Mouse (Mus musculus): ENCODE data around the gene Hras. TPM values are rescaled to one million over a fixed set of nuclear protein-coding genes. Genes with fewer than 3 reads are reported as not detected.
A peak's percentile ranks its signal among the peaks of the same experiment; 100 is the strongest.

The Hras gene
- total RNA-seq (2021), result 100 to 1,000 TPM; 106 to 112 TPM

DNA sequence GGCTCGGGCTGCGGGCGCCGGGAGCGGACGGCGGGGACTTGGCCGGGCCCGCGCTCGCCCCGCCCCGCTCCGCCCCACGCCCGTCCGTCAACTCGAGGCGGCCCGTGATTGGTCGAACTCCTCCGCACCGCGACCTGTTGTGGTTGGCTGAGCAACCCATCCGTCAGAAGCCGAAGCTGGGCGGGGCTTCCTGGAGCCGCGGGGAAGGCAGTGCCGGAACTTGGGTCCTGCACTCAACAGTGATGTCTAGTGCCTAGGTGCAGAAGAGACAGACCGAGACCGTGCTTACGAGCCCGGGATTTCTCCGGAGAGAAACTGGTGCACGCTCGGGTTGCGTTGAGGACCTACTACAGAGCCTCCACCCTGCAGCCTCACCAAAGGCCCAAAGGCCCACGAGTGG is at the start of gene Hras, which contains the start of gene Lrrc56:
Gene Hras, minus strand, starts transcription at position 58 of the 400 bp plus-strand sequence.
Gene Lrrc56, plus strand, starts transcription at position 210 of the 400 bp plus-strand sequence.
- intact Hi-C loops (cut with DNase I), result no loop called here
- DNase-seq (ENCODE audit: low spot score), result peak; percentile 97

DNA sequence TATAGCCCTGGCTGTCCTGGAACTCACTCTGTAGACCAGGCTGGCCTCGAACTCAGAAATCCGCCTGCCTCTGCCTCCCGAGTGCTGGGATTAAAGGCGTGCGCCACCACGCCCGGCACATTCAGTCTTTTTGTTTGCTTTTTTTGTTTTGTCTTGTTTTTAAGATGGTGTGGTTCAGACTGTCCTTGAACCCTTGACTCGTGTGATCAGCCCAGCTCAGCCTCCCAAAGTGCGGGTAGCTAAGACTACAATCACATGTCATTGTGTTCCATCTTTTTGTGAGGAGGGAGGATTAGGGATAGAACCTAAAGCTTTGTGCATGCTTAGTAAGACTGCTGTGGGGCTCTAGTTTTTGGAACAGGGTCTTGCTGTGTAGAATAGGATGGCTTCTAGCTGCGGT is 37.7 kb upstream of the Hras start:
- no peak for DNase-seq (ENCODE audit: low spot score)
- intact Hi-C loops (cut with DNase I), result no loop called here

DNA sequence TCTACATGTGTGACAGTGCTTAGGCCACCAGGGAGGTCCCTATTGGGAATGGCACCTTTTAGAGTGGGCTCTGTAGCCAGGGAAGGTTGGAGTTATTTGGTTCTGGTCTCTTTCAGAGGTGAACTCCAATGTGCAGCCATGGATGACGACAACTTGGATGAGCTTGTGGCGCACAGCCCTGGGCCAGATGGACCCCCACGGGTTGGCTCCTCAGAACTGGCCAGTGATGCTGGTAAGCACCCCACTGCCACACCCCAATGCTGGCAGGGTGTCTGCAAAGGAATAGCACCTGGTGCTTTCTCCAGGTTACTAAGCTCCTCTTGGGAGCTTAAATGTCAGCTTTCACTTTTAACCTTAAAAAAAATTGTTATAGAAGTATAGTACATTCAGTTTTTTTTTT is 37.3 kb upstream of the Hras start:
- no peak for DNase-seq (ENCODE audit: low spot score)
- intact Hi-C loops (cut with DNase I), result no loop called here

DNA sequence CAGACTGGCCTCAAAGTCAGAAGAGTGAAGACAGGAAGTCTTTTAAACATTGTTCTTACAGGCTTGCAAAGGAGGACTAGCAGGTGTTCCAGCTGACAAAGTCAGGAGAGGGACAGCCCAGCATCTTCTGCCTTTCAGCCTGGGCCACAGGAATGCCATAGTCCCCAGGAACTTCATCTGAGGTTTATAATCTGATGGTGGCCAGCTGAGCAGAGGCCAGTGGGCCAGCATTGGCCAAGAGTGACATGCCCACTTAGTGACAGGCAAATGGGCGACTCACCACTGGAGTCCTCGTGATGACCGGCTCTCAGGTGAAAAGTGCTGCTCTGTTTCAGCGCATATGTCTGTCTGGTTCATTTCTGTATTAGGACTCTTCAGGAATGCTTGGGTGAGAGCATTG is 36.8 kb upstream of the Hras start:
- intact Hi-C loops (cut with DNase I), result no loop called here
- DNase-seq (ENCODE audit: low spot score), result no peak

DNA sequence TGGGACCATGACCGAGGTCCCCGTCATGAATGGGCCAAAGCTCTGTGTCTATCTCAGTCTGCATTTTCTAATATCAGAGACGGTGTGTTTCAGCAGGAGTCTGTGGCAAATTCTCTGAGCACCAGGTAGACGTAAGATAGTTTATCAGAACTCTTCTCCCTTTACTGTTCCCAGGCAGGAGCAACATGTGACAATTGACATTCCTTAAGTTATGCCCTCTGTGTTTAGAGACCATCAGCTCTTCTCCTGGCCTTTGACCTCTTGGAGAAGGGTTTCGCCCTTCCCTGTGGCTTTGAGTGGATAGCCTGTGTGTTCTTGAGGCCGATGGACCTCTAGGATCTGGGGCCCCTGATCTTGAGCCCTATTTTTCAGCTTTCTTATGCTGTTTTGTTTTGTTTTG is 35.9 kb upstream of the Hras start:
- DNase-seq (ENCODE audit: low spot score), result no peak
- intact Hi-C loops (cut with DNase I), result no loop called here

DNA sequence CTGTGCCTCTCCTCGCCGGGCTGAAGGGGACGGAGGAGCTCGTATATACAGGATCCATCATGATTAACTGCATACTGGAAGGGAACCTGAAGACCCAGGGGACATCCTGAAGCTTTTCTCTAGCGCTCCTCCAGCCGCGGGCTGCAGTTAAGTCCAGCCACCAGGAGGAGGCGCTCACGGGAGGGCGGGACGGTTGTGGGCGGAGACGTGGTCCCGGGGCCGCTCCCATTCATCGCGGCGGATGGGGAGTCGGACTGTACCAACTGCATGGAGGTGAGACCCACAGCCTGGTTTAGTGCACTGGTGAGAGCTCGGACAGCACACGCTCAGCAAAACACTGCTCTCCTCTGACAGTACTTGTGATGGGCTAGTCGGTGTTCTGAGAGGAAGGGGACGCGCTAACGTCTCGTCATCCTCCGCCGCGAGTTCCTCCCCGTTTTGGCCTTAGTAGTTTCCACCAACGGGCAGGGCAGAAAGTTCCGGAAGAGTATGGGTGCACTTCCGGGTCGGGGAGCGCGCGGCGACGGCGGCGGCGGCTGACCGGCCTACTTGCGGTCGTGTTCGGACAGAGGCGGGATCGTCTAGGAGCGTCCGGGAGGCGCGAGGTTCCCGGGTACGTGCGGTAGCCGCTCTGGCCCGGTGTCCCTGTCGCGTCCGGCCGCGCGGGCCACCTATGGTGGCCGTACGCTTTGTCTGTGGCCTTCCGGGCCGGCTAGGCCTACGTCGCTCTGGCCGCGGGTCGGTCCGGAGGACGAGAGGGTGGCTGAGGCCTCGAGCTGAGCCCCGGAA is 34.7 kb upstream of the Hras start, which contains the start of gene Phrf1:
Gene Phrf1, plus strand, starts transcription at position 506 of the 789 bp plus-strand sequence.
- peak; percentile 80 for DNase-seq (ENCODE audit: low spot score)
- intact Hi-C loops (cut with DNase I), result no loop called here

DNA sequence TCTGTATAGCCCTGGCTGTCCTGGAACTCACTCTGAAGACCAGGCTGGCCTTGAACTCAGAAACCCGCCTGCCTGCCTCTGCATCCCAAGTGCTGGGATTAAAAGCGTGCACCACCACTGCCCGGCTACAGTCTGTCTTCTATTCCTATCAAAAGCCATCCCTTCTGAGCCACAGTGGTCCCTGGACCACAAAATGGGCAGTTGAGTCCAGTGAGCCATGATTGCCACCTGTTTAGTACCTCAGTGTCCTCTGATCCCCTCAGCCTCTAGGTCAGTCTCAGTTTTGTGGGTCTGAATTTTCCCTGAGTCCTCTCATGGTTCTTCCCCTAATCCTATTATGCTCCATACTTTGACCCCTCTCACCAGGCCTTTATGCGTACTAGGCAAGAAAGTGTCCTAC is 34.0 kb upstream of the Hras start:
- no peak for DNase-seq (ENCODE audit: low spot score)
- intact Hi-C loops (cut with DNase I), result loop anchor here (1.0 kb wide), 1 partner anchor 136 kb away; no protein-coding TSS in a partner anchor

DNA sequence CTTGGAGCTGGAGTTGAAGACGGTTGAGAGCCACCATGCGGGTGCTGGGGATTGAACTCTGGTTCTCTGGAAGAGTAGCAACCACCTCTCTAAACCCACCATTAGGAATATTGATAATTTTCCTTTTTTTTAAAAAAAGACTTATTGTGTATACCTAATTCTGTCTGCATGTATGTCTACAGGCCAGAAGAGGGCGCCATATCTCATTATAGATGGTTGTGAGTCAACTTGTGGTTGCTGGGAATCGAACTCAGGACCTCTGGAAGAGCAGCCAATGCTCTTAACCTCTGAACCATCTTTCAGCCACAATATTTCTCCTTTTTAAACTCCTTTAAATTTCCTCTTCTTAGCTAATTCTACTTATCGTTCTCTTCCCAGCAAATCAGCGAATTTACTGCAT is 32.7 kb upstream of the Hras start:
- no peak for DNase-seq (ENCODE audit: low spot score)
- intact Hi-C loops (cut with DNase I), result no loop called here

DNA sequence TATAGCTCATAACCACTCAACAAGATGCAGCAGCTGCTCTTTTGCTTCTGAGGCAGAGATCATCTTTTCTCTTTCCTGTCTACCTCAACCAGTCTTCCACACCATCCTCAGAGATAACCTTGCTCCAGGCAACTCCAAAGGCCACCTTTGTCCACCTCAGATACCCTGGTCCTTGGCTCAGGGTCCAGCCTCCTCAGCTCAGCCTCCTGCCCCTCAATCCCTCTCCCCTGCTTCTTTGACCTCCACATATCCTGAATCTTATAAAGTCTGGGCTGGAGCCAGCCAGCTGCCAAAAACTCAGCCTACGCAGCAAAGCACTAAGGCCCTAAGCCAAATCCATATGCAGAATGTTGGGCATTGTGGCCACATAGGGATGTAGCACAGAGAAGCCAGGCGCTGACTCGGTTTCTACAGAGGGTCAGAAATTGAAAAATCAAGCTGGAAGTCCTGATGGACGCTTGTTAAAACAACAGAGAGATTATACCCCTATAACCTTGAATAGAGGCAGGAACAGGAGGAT is 29.0 kb upstream of the Hras start:
- DNase-seq (ENCODE audit: low spot score), result no peak
- intact Hi-C loops (cut with DNase I), result no loop called here

DNA sequence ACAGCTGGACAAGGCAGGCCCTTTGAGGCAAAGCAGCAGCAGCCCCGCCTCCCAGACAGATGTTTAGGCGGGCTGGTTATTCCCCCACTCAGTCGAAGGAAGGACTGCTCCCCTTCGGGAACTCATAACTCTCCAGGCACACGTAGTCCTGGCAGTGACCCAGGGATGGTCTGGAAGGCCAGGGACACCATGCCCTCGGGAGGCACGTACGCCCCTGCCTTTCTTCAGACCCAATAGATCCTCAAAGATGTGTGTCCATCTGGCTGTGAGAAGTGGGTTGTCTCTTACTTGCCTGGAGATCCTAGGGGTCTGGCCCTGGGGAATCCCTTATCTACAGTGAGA is 28.3 kb upstream of the Hras start:
- intact Hi-C loops (cut with DNase I), result no loop called here

DNA sequence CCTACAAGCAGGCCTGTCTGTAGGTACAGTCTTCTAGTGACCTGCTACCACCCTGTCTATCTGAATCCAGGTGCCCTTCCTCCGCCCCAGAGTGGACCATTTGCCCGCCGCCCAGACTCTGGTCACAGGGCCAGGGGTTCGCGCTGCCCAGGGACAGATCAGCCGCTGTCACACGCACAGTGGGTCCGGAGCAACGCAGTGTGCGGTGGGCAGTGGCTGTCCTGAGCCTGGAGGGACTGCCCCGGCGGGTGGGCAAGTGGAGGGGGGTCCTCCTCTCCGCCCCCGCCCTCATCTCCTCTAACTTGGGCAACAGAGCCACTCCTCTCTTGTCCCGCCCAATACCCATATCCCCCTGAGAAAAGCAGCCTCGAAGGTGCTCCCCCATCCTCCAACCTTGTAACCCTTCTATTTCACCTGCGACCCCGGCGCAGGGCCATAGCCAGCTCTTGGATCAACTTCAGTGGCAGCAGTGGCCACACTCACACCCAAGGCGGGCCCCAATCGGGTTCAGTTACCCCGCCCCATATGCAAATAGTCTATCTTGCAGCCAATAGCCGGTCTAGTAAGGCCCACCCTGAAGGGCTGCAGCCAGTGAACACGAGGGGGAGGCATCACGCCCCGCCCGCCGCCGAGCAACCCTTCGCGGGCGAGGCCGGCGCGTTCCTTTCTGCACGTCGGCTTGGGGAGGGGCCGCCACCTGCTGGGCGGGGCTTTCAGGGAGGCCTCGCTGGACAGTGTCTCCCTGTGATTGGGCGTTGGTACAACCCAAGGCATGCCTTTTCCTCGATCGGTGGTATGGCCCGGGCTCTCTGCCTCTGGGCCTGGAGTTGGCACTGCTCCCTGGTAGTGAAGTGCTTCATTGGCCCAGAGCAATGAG is 27.7 kb upstream of the Hras start:
- intact Hi-C loops (cut with DNase I), result no loop called here
- DNase-seq (ENCODE audit: low spot score), result peak; percentile 95

More for the DNA sequence above, 28.3 kb upstream of the Hras start:
- no peak for DNase-seq (ENCODE audit: low spot score)

DNA sequence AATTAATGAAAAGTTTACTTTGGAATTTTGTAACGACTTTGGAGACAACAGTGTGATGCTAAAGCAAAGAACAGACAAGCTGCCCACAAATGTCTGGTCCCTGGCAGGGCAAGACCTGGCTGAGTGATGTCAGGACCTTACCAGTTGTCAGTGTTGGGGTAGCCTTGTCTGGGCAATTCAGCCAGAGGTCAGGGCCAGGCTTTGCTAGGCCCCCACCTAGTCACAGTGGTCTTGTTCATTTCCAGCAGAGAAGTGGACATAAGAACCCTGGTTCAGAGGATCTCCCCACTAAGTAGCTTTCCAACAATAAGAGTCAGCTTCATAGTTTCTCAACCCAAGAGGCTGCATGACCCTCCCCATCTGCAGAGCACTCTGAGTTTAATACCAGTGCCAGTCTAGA is 26.6 kb upstream of the Hras start:
- no peak for DNase-seq (ENCODE audit: low spot score)
- intact Hi-C loops (cut with DNase I), result no loop called here

DNA sequence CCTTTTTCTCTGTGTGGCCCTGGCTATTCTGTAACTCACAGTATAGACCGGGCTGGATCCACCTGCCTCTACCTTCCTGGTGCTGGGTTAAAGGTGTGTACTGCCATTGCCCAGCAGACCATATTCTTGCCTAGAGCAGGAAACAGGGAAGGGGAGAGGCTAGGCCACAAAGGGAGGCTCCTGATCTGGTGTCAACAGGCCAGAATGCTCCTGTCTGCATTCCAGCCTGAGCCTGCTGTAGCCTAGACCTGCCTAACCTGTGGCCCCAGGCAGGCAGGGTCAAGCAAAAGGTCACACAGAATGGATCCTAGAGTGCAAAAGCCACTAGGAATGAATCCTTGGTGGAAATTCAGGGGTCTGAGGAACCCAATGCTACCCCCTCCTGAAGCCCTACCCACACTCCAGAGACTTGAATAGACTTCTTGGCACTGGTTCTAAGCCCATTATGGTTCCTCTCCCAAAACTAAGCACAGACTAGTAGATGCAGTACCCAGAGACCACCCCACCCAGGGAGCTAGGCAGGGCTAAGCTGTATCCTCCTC is 25.8 kb upstream of the Hras start:
- intact Hi-C loops (cut with DNase I), result no loop called here
- DNase-seq (ENCODE audit: low spot score), result no peak

DNA sequence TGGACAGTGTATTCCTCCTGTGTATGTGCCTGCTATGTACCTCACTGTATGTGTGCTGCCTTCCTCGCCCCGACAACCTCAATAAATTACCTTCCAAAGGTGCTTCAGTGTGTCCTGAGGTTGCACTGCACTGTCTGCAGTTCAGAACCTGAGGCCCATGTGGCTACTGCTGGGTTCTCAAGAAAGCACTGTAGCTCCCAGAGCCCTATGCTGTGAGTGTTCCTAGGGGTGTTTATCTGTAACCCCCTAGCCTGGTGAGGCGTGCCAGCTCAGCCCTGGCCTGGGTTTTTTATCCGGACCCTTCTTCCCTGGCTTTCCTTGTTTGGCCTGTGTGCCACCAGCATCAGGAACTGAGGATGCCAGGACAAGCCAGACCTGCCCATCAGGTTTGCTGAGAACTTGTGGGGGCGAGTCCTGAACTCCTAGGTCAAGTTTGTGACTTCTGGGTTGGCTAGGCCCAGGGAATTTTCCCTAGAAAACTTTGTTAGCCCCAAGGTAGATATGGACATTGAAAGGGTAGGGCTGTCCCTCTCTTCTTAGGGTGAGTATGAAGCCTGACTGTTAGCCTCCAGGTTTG is 24.8 kb upstream of the Hras start:
- DNase-seq (ENCODE audit: low spot score), result no peak
- intact Hi-C loops (cut with DNase I), result no loop called here

DNA sequence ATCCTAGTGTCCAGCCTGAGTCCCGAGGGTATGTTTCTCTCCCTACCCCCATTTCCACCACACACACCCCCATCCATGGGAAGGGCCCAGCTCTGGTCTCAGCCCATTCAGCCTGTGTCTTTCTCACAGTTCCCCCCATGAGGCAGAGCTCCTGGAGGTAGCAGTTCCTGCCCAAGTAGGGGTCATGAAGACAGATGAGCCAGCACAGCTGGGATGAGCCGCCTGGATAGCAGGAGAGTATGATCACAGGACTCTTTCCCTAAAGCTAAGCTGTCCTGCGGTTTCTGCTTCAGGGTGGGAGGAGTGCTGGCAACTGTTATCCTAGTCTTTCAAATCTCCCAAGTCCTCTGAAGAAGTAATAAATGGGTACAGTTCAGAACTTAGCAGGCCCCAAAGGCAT is 24.3 kb upstream of the Hras start:
- no peak for DNase-seq (ENCODE audit: low spot score)
- intact Hi-C loops (cut with DNase I), result no loop called here

DNA sequence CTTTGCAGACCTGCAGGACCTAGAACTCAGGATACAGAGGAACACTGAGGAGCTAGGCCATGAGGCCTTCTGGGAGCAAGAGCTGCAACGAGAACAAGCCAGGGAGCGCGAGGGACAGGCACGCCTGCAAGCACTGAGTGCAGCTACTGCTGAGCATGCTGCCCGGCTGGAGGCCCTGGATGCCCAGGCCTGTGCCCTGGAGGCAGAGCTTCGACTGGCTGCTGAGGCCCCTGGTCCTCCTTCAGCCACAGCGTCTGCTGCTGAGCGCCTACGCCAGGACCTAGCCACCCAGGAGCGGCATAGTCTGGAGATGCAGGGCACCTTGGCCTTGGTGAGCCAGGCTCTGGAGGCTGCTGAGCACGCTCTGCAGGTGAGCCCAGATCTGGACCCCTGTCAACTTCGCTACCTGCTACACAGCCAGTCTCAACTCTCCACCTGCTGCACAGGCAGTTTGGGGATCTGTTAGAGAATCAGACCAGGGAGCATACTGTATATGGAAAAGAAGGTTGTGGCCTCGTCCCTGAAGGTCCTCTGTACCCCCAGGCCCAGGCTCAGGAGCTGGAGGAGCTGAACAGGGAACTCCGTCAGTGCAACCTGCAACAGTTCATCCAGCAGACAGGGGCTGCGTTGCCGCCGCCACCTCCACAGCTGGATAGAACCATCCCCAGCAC is 23.7 kb upstream of the Hras start:
- DNase-seq (ENCODE audit: low spot score), result no peak
- intact Hi-C loops (cut with DNase I), result no loop called here

DNA sequence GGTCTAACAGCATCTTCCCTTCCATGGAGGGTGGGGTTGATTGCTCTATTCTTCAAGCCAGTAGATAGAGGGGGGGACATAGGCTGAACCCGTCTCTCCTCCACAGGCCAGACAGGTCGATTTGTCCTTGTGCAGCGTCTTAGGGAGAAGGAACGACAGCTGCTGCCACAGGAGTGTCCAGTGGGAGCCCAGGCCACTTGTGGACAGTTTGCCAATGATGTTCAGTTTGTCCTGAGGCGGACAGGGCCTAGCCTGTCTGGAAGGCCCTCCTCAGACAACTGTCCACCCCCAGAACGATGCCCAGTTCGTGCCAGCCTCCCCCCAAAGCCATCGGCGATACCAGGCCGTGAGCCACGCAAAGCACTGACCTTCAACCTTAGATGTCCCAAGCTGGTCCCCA is 23.1 kb upstream of the Hras start:
- no peak for DNase-seq (ENCODE audit: low spot score)
- intact Hi-C loops (cut with DNase I), result no loop called here

DNA sequence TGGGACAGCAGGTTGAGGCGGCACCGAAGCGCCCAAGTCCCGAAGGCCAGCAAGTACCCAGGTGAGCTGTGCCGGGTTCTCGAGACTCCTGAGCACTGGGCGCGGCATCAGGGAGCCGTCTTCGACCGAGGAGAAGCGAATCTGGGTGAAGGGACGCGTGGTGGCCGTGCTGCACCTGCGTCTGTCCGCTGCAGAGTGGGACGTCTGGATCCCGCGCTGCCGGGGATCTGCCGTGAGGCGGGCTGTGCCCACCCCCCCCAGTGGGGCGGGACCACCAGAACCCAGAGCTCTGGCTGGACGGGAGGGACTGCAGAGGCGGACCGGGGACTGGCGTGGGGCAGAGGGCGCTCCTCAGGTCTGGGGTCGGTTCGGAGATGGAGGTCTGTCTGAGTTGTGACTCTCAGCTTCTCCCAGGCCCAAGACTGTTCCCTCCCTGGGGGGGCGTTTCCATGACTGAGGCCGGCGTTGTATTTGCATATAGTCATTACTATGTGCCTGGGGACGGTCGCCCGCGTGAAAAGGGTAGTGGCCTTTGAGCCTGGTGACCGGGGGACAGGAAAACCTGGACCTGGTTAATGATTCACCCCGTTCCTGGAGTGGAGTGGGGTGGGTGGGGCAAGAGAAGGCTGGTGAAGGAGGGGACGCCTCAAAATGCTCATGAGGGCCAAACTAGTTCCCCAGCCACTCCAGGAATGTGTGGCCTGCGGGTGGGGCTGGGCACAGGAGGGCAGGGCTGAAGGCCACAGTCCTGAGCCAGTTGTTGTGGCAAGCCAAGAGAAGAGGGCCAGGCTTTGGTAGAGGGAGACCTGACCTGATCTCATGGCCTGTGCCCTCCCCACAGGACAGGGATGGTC is 22.3 kb upstream of the Hras start:
- intact Hi-C loops (cut with DNase I), result no loop called here
- DNase-seq (ENCODE audit: low spot score), result no peak
